In genomic region chr7:118796838-118797237, GRCm38 (mm10) we compare ENCODE assay signal across 24 mouse cellular contexts.
"Had no signal": no experiment of that assay in that cellular context is flagged by ENCODE, and none has a peak within 500 bp of the region (broad histone marks: within the 10 kb centered on the region; RNA-seq: fewer than 3 reads in every experiment).

No protein-coding gene starts in this region.

- H3K4me3 ChIP-seq: heart, adult 2 months; heart, embryonic 12.5 days; hindbrain, embryonic 10.5 days; hindbrain, embryonic 12.5 days; intestine, embryonic 15.5 days; layer of hippocampus, adult 2 months; limb, embryonic 13.5 days; limb, embryonic 15.5 days; liver, embryonic 12.5 days had no signal

- H3K27me3 ChIP-seq: heart, embryonic 12.5 days; hindbrain, embryonic 12.5 days; intestine, embryonic 15.5 days; limb, embryonic 13.5 days; limb, embryonic 15.5 days; liver, embryonic 12.5 days had no signal

- DNase-seq: gastrocnemius, postnatal 14 days; gastrocnemius, postnatal 36 days; heart, postnatal 10 days; kidney, adult 18-20 months; kidney, adult 8-10 months; kidney, postnatal 10 days; kidney, postnatal 25 days; kidney, postnatal 4 days; layer of hippocampus, adult 9-11 months; layer of hippocampus, postnatal 36 days; left cerebral cortex, postnatal 4 days had no signal

- H3K9me3 ChIP-seq: heart, embryonic 12.5 days; hindbrain, embryonic 10.5 days; hindbrain, embryonic 12.5 days; intestine, embryonic 15.5 days; limb, embryonic 13.5 days; limb, embryonic 15.5 days; liver, embryonic 12.5 days had no signal

- H3K27ac ChIP-seq: hindbrain, embryonic 10.5 days; hindbrain, embryonic 12.5 days; hindbrain, embryonic 14.5 days; intestine, embryonic 15.5 days; layer of hippocampus, adult 2 months; limb, embryonic 13.5 days; limb, embryonic 15.5 days; liver, embryonic 12.5 days had no signal

- H3K9ac ChIP-seq: heart, embryonic 12.5 days; hindbrain, embryonic 12.5 days; hindbrain, embryonic 14.5 days; intestine, embryonic 15.5 days; limb, embryonic 13.5 days; limb, embryonic 15.5 days; liver, embryonic 12.5 days had no signal

- H3K4me1 ChIP-seq: heart, embryonic 12.5 days; hindbrain, embryonic 12.5 days; intestine, embryonic 15.5 days; limb, embryonic 13.5 days; limb, embryonic 15.5 days had no signal

- H3K4me2 ChIP-seq: heart, embryonic 12.5 days; hindbrain, embryonic 12.5 days; hindbrain, embryonic 14.5 days; intestine, embryonic 15.5 days; limb, embryonic 13.5 days; limb, embryonic 15.5 days; liver, embryonic 12.5 days had no signal

- ATAC-seq: hindbrain, embryonic 16.5 days; inflammation-experienced regulatory T-cells, adult 6 months; intestine, embryonic 15.5 days; intestine, postnatal 0 days; liver, embryonic 12.5 days had no signal
